Mouse (Mus musculus) layer of hippocampus, adult 18-20 months (tissue): ENCODE measurements around the gene Alcam. TPM values are rescaled to one million over a fixed set of nuclear protein-coding genes. Genes with fewer than 3 reads are reported as not detected.

ENCODE experiments used
- DNase-seq, 2 experiments: peaks; one replicate each; pipeline ENCODE4 v3.0.0; 2022; ENCODE audit warnings: low spot score in 2 of 2
- total RNA-seq, 2 experiments: library from RNA; stranded (reverse); gene quantifications; 2 replicates each; pipeline ENCODE4 v1.2.3; 2021

Gene Alcam
- total RNA-seq, 2 experiments from 2014 or later = 107 to 119 TPM

GRCm38 (mm10) chr16:52280186-52280585 is 173.7 kb downstream of the Alcam start:
- DNase-seq = no peak

DNA sequence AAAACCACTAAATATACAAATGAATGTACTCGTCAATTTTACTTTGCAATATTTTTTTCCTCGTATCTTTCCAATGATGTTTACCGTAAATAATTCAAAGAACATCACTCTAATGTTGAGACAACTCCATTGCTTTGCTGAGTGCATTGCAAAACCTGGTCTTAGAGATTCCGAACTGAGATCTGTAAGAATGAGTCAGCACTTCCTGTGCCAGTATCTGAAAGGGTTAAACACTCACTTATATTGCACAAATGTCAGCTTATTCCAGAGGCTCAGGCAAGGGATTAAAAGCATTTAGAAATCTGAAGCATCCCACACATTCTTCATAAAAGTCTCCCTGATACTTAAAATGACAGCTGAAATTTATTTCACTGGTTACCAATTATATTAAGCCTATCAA is 188.8 kb downstream of the Alcam start:
- DNase-seq = no peak

GRCm38 (mm10) chr16:52263751-52264150 is 190.1 kb downstream of the Alcam start:
- DNase-seq = no peak

DNA sequence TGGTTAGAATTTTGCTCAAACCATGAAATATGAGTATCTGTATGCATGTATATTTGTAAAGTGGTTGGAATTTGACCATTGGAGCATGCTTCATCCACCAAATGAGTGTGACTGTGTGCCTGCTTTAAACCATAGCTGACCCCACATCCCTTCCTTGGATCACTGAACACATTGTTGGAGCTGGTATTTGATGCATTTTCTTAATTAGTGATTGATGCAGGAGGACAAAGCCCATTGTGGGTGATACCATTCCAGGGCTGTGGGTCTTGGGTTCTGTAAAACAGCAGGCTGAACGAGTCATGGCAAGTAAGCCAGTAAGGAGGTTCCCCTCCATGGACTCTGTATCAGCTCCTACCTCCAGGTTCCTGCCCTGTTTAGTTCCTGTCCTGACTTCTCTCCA is 191.3 kb downstream of the Alcam start:
- no peak for DNase-seq

DNA sequence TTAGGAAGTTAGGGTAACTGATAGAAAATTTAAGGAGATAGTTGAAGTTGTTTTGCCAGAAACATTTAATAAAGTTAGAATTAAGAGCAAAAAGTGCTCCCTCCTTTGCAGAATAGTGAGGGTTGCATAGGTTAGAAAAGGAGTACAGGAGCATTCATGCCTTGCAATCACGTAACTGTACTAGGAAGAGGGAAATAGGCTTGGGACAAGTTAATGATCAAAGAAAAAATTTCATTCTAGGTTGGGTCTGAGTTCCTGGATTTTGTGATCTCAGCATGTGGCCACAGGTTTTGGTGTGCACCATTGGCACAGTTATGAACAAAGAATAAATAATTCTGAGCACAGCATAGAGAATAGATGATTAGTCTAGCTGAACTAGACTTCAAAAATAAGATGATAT is 192.1 kb downstream of the Alcam start:
- DNase-seq = no peak

- DNase-seq = no peak
Measured at GRCm38 (mm10) chr16:52250935-52251334, 202.9 kb downstream of the Alcam start.

DNA sequence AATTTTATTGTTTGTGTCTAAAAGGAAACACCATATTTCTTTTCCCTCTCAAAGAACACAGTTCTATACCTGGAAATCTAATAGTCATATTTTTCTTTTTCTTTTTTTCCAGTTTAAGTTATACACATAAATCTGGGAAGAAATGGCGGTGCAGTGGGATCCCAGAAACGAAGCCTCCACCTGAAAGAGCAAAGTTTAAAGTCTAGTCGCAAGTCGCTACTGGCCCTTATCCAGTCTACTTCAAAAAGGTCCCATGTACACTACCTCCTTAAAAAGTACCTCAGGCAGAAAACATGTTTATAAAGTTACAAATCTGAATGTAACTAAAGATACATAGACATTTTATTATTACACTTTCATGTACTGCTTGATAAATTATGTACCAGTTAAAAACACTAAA is 203.7 kb downstream of the Alcam start:
- no peak for DNase-seq

- no peak for DNase-seq
Measured at GRCm38 (mm10) chr16:52243421-52243973, 210.4 kb downstream of the Alcam start.

GRCm38 (mm10) chr16:52242144-52242543 is 211.7 kb downstream of the Alcam start:
- no peak for DNase-seq

GRCm38 (mm10) chr16:52229930-52230329 is 223.9 kb downstream of the Alcam start:
- peak in 1 of 2 experiments; percentile 64 for DNase-seq

DNA sequence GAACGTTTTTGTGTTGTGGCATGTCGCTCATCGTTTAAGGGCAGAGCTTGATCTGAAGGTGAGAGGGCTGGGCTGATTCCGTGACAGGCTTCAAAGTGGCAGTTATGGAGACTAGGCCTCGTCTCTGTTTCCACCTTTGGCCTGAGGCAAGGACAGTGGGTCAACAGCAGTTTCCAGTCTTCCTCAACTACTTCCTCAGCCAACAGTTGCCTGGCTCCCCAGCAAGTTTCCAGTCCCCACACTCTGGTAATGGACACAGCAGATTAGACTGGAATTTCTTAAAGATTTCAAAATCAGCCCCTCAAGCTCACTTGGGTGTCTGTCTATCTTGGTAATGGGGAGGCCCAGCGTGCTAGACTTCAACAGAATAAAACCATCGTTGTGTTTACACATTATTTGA is 224.4 kb downstream of the Alcam start:
- DNase-seq = no peak

- DNase-seq = no peak
Measured at GRCm38 (mm10) chr16:52222896-52223295, 231.0 kb downstream of the Alcam start.

- DNase-seq = peak in 1 of 2 experiments; percentile 63
Measured at GRCm38 (mm10) chr16:52219069-52219468, 234.8 kb downstream of the Alcam start.

GRCm38 (mm10) chr16:52210844-52211606 is 242.8 kb downstream of the Alcam start:
- DNase-seq = no peak

- no peak for DNase-seq
Measured at GRCm38 (mm10) chr16:52200107-52200506, 253.8 kb downstream of the Alcam start.
